Mouse (Mus musculus) MEL (cell line): ENCODE data around the gene Faap24. TPM values are rescaled to one million over a fixed set of nuclear protein-coding genes. Genes with fewer than 3 reads are reported as not detected.

Source experiments
- DNase-seq: peaks from one replicate; pipeline ENCODE4 v3.0.0; 2011; ENCODE audit warnings: low read depth, low spot score
- H3K27ac ChIP-seq: 2 replicates; pipeline ENCODE4 v1.5.1; 2012; ENCODE audit warnings: low read depth, mild to moderate bottlenecking, control low read depth, low read length, moderate library complexity; ENCODE audit not compliant: control insufficient read depth
- H3K27me3 ChIP-seq, 2 experiments: fragments of 150-350 bp in 1 of 2; sonication (generic) in 1 of 2; 2 replicates each; pipeline ENCODE4 v1.6.1; 2012; ENCODE audit warnings: low read length in 2 of 2, mild to moderate bottlenecking in 2 of 2, improper control_type of control experiment in 1 of 2, moderate library complexity in 1 of 2; ENCODE audit not compliant: insufficient read depth in 2 of 2, control insufficient read depth in 1 of 2
- H3K36me3 ChIP-seq, 2 experiments: 2 replicates each; pipeline ENCODE4 v1.6.1; 2012 to 2014; ENCODE audit warnings: low read length in 2 of 2, improper control_type of control experiment in 1 of 2, inconsistent platforms in 1 of 2, mild to moderate bottlenecking in 1 of 2; ENCODE audit not compliant: insufficient read depth in 2 of 2, control insufficient read depth in 1 of 2
- H3K4me1 ChIP-seq, 2 experiments: fragments of 150-350 bp in 1 of 2; sonication (generic) in 1 of 2; 2 replicates each; pipeline ENCODE4 v1.6.1; 2012; ENCODE audit warnings: low read length in 2 of 2, improper control_type of control experiment in 1 of 2, mild to moderate bottlenecking in 1 of 2; ENCODE audit not compliant: insufficient read depth in 2 of 2, control insufficient read depth in 1 of 2
- H3K4me3 ChIP-seq, 2 experiments: fragments of 150-350 bp in 1 of 2; sonication (generic) in 1 of 2; 2 replicates each; pipeline ENCODE4 v1.5.1; 2012; ENCODE audit warnings: low read depth in 2 of 2, low read length in 2 of 2, mild to moderate bottlenecking in 2 of 2, moderate library complexity in 2 of 2, control low read depth in 1 of 2, improper control_type of control experiment in 1 of 2; ENCODE audit not compliant: control insufficient read depth in 1 of 2, insufficient read depth in 1 of 2
- H3K79me2 ChIP-seq: 2 replicates; pipeline ENCODE4 v1.6.1; 2012; ENCODE audit warnings: mild to moderate bottlenecking, low read length, moderate library complexity; ENCODE audit not compliant: control insufficient read depth, poor library complexity, insufficient read depth
- H3K9ac ChIP-seq: 2 replicates; pipeline ENCODE4 v1.6.1; 2012; ENCODE audit warnings: low read depth, mild to moderate bottlenecking, control low read depth, low read length, moderate library complexity; ENCODE audit not compliant: control insufficient read depth, poor library complexity, severe bottlenecking
- H3K9me3 ChIP-seq: fragments of 150-350 bp; sonication (generic); replicated peaks from 2 replicates; pipeline ENCODE4 v1.6.1; 2012; ENCODE audit warnings: mild to moderate bottlenecking, low read length, improper control_type of control experiment, moderate library complexity; ENCODE audit not compliant: insufficient read depth
- CHD1 ChIP-seq: IDR thresholded peaks from 2 replicates; pipeline ENCODE4 v1.6.1; 2012; ENCODE audit warnings: low read depth, mild to moderate bottlenecking, inconsistent platforms, low read length, improper control_type of control experiment
- CHD2 ChIP-seq: IDR thresholded peaks from 2 replicates; pipeline ENCODE4 v1.6.1; 2011; ENCODE audit warnings: low read length, improper control_type of control experiment
- CTCF ChIP-seq, 3 experiments: IDR thresholded peaks in 2 of 3; conservative IDR thresholded peaks in 1 of 3; 2 replicates each; pipeline ENCODE4 v1.5.1; 2011 to 2012; ENCODE audit warnings: low read length in 3 of 3, low read depth in 2 of 3, mild to moderate bottlenecking in 2 of 3, improper control_type of control experiment in 1 of 3, inconsistent platforms in 1 of 3, mixed read lengths in 1 of 3, moderate library complexity in 1 of 3; ENCODE audit not compliant: control insufficient read depth in 1 of 3, insufficient read depth in 1 of 3, poor library complexity in 1 of 3, severe bottlenecking in 1 of 3
- ETS1 ChIP-seq: IDR thresholded peaks from 2 replicates; pipeline ENCODE4 v1.6.1; 2012; ENCODE audit warnings: low read depth, mild to moderate bottlenecking, inconsistent platforms, low read length, improper control_type of control experiment, moderate library complexity
- GABPA ChIP-seq: IDR thresholded peaks from 2 replicates; pipeline ENCODE4 v1.6.1; 2012; ENCODE audit warnings: low read depth, mild to moderate bottlenecking, inconsistent platforms, low read length, improper control_type of control experiment, moderate library complexity
- JUND ChIP-seq: IDR thresholded peaks from 2 replicates; pipeline ENCODE4 v1.6.1; 2011; ENCODE audit warnings: low read depth, mild to moderate bottlenecking, improper control_type of control experiment, low read length
- MEF2A ChIP-seq: IDR thresholded peaks from 2 replicates; pipeline ENCODE4 v1.6.1; 2014; ENCODE audit warnings: low read depth, mild to moderate bottlenecking, inconsistent platforms, low read length, improper control_type of control experiment; ENCODE audit not compliant: poor library complexity, insufficient replicate concordance, severe bottlenecking; ENCODE audit errors: extremely low read depth
- MYB ChIP-seq: IDR thresholded peaks from 2 replicates; pipeline ENCODE4 v1.6.1; 2011; ENCODE audit warnings: mild to moderate bottlenecking, low read depth, low read length, improper control_type of control experiment
- MYC ChIP-seq: IDR thresholded peaks from 2 replicates; pipeline ENCODE4 v1.6.1; 2011; ENCODE audit warnings: low read depth, mild to moderate bottlenecking, low read length, improper control_type of control experiment, moderate library complexity
- NELFE ChIP-seq: IDR thresholded peaks from 2 replicates; pipeline ENCODE4 v1.6.1; 2011; ENCODE audit warnings: low read depth, low read length, improper control_type of control experiment
- POLR2AphosphoS2 ChIP-seq: IDR thresholded peaks from 2 replicates; pipeline ENCODE4 v1.6.1; 2011; ENCODE audit warnings: low read length, improper control_type of control experiment
- SMC3 ChIP-seq: IDR thresholded peaks from 2 replicates; pipeline ENCODE4 v1.6.1; 2011; ENCODE audit warnings: low read depth, low read length, improper control_type of control experiment
- TAL1 ChIP-seq: IDR thresholded peaks from 2 replicates; pipeline ENCODE4 v1.6.1; 2012; ENCODE audit warnings: mild to moderate bottlenecking, inconsistent platforms, low read length, moderate library complexity, mixed read lengths
- UBTF ChIP-seq: IDR thresholded peaks from 2 replicates; pipeline ENCODE4 v1.6.1; 2012; ENCODE audit warnings: low read depth, mild to moderate bottlenecking, inconsistent platforms, low read length, improper control_type of control experiment, moderate library complexity, borderline replicate concordance; ENCODE audit not compliant: insufficient read depth
- USF1 ChIP-seq: IDR thresholded peaks from 2 replicates; pipeline ENCODE4 v1.6.1; 2014; ENCODE audit warnings: low read depth, mild to moderate bottlenecking, inconsistent platforms, low read length, improper control_type of control experiment, moderate library complexity
- USF2 ChIP-seq, 2 experiments: IDR thresholded peaks; 2 replicates each; pipeline ENCODE4 v1.6.1; 2011 to 2012; ENCODE audit warnings: improper control_type of control experiment in 2 of 2, low read length in 2 of 2, borderline replicate concordance in 1 of 2, inconsistent platforms in 1 of 2, low read depth in 1 of 2, mild to moderate bottlenecking in 1 of 2; ENCODE audit not compliant: insufficient read depth in 1 of 2
- polyA plus RNA-seq, 2 experiments: library from polyadenylated mRNA; stranded (reverse) in 1 of 2; unstranded in 1 of 2; fragments of >175 nt in 1 of 2; fragments of >200 nt in 1 of 2; gene quantifications; 2 replicates each; pipeline versions ENCODE4 v1.2.1 to v1.2.4; 2012; ENCODE audit warnings: low replicate concordance in 2 of 2, low read depth in 1 of 2; ENCODE audit not compliant: insufficient read length in 2 of 2, insufficient read depth in 1 of 2, missing spikeins in 1 of 2
- total RNA-seq: library from RNA; depleted of rRNA; stranded (reverse); fragments of 300-350 nt; gene quantifications from 2 replicates; pipeline ENCODE4 v1.2.3, GENCODE M21; 2012

Faap24 gene
- total and polyA plus RNA-seq, 3 experiments: 15.3 to 26.7 TPM; not detected in 1

GRCm38 (mm10) chr7:35362253-35362652, 34.4 kb downstream of the Faap24 start:
- Histone ChIP-seq H3K4me1 (no peaks in the 10 kb centered on the region), H3K9me3 (no peaks in the 10 kb centered on the region), H3K27ac (no peak overlapping the region), H3K4me3 (no peak overlapping the region), H3K27me3 (no peaks in the 10 kb centered on the region; a peak in 2 of 4 replicates), H3K36me3 (no peaks in the 10 kb centered on the region), H3K9ac (no peak overlapping the region), H3K79me2 (no peaks in the 10 kb centered on the region)
- TF ChIP-seq JUND (no peak), USF1 (no peak), ETS1 (no peak), UBTF (no peak), CHD2 (no peak), TAL1 (no peak), CHD1 (no peak), GABPA (no peak), CTCF (IDR thresholded peaks at IDR 0.05 in 2 of 3, conservative IDR thresholded peaks at IDR 0.05 in 1 of 3; ENCODE audit: control insufficient read depth in 1 of 3, insufficient read depth in 1 of 3, low read depth in 2 of 3, low read length in 3 of 3, poor library complexity in 1 of 3, severe bottlenecking in 1 of 3) (no peak), MEF2A (no peak), MYC (no peak), MYB (no peak), SMC3 (no peak)
- no peak for DNase-seq

- H3K27ac ChIP-seq: no peak overlapping the region
- no peaks in the 10 kb centered on the region for H3K9me3 ChIP-seq
- H3K4me1 ChIP-seq: no peaks in the 10 kb centered on the region
- TF ChIP-seq ETS1 (no peak), POLR2AphosphoS2 (no peak), NELFE (no peak), USF2 (IDR thresholded peaks at IDR 0.05; ENCODE audit: borderline replicate concordance in 1 of 2, insufficient read depth in 1 of 2, low read depth in 1 of 2, low read length in 2 of 2) (no peak)
- H3K4me3 ChIP-seq: no peak overlapping the region
- no peak for DNase-seq
- no peak overlapping the region for H3K9ac ChIP-seq
- no peaks in the 10 kb centered on the region for H3K36me3 ChIP-seq
- H3K27me3 ChIP-seq: no peaks in the 10 kb centered on the region
- no peaks in the 10 kb centered on the region for H3K79me2 ChIP-seq
Observed at GRCm38 (mm10) chr7:35357621-35358020, 39.0 kb downstream of the Faap24 start.
